Mouse (Mus musculus) left cerebral cortex, adult 11 months (tissue): ENCODE measurements at regions not wholly inside any gene's neighbourhood (a gene's known extent, or its start where the extent isn't known, plus 50 kb on each side); places are given as distances from the start of the nearest gene placed in this dataset.
A peak's percentile ranks its signal among the peaks of the same experiment; 100 is the strongest.

Experiments used
- DNase-seq: peaks from one replicate; pipeline ENCODE4 v3.0.0; 2022; ENCODE audit warnings: low spot score

DNA sequence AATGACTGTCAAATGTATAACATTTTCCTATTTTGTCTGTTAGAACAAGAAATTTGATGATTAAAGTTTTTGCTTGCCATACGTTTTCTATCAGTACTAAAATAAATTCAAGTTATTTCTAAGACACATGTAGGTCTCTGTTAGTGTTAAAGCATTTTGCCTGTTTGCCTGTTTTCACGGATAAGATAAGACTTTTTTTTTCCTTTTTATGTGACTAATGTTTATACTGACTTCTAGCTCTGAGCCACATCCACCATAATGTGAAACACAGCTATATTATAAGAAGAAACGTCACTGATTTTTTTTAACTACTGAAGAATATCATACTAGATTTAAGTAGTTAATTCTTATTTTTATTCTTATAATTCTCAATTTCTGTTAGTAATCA lies 1012.6 kb downstream of the Cdh8 start:
- DNase-seq: no peak

DNA sequence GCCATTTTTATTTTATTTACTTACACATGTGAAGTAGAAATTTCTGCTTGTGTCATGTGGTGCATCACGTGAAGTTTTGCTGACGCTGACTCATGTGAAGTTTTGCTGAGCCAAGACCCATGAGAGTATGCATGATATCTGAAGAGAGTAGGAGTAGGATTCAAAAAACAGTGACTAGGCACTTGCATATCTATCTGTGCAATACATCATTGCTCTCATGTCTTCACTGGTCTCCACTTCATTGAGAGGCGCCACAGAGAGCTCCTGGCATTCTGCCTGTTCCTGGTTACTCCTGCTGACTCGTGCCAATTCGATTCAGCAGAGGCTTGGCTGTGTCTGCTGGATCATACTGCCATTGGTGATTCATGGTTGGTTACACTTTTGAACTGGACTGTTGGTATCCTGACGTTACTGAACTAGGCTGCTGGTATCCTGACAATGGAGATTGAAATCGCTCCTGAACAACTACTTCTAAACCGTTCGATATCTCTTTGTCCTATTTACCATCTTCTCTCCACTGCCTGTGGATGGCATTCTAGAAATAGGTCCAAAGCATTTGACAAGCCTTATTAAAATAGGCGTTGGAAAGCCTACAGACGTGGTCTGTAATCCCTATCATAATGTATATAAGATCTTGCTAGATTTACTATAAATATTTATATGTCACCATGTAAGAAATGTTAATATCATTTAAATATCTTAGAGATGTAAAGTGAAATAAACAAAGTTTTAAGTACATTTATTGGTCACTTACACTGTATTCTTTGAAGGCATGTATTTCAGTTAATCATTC lies 1013.2 kb downstream of the Cdh8 start:
- no peak for DNase-seq

DNA sequence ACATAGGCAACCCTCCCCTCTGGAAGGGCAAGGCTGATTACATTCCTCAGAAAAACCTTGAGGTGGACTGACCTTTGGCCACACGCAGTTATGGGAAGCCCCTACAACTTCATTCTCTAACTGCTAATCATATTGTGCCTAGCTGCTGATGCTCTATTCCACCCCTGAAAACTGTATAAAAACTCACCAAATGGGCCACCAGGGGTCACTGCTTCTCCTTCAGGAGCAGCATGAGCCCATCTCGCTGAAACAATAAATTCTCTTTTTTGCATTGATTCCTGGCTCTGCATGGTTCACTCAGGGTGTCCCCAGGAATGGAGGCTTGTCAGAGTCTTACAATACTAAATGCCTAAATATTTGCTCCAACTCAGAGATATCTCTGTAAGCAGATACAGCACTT lies 1034.5 kb downstream of the Cdh8 start:
- no peak for DNase-seq

DNA sequence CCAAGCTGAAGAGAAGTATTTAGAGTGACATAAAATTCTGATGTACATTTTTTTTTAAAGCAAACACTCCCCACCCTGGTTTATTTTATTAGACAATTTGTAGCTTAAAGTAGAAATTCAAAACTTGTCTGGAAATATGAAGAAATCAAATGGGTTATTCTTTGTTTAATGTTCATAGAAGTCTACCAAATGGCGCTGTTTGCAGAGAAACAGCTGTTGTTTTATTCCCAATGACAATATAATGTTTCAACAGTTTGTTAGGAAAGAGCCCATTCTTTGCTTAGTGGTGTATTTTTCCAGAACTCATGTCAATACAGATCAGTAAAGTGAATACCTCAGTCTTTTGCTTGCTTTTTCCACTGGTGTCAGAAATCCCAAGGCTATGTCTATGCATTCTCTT lies 1035.9 kb downstream of the Cdh8 start:
- no peak for DNase-seq

DNA sequence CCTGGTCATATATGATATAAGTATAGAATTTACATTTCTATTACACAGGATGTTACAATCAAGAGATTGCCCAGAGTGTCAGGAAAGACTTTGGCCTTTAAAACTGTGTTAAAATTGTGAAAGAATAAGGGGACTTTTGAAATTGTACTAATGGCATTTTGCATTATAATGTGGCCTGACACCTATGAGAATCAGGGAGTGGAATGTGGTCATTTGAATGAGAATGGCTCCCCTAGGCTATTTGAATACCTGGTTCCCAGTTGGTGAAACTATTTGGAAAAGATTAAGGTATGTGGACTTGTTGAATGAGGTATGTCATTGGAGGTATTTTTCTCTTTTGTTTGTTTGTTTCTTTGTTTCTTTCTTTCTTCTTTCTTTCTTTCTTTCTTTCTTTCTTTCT lies 1038.5 kb downstream of the Cdh8 start:
- DNase-seq: no peak

DNA sequence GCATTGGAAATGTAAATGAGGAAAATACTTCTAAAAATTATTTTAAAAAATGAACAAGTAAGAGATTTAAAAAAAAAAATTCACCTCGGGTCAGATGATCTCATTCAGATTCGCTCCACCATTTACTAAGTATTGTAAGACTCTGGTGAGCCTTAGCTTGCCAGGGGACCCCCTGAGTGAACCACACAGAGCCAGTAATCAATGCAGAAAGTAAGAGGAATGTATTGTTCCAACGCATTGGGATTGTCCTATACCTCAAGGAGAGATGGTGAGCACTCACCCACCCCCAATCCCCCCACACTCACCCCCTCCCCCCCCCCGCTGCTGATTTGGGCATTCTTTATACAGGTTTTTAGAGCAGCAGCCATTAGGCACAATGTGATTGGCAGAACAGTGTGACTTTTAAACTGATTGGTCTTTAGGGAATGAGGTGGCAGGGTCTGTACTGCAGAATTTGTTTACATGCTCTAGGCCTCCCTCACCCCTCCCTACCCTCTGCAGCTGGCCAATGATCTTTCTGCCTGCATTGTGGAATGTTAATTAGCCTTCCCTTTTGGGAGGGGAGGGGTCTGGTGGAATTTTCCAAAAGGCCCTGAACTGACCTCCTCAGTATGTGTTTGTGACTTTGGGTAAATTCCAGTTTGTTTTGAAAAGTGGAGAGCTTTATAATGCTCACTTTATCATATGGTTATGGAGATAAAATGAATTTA lies 1043.4 kb downstream of the Cdh8 start:
- no peak for DNase-seq

DNA sequence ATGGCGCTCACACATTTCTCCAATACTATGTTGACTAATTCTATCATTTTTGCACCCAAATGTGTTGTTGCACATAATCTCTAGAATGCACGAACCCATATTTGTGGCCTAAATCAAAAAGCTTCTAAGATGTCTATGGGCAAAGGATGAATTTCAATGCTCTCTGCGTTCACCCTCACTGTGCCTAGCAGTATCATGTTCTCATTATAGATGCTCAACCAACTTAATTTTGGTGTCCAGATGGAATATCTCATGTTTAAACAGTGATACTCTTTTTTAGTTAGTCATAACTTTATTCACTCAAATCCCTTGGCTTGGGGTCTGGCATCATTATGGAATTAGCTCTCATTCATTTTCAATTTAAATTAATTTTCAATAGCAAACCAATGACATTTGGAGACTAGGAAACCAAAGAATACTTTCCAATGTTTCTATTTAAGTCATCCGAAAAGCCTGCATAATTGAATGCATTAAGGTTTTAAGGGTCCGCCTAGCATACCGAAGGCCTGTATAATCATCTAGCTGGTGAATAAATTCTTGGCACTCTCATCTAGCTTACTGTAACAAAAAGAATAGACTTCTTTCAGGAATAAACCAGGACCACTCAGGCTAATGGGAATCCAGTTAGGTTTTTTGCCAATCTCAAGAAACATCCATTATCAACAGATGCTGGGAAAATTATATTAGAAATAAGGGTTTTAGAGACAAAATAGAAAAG lies 1050.7 kb downstream of the Cdh8 start:
- DNase-seq: no peak

DNA sequence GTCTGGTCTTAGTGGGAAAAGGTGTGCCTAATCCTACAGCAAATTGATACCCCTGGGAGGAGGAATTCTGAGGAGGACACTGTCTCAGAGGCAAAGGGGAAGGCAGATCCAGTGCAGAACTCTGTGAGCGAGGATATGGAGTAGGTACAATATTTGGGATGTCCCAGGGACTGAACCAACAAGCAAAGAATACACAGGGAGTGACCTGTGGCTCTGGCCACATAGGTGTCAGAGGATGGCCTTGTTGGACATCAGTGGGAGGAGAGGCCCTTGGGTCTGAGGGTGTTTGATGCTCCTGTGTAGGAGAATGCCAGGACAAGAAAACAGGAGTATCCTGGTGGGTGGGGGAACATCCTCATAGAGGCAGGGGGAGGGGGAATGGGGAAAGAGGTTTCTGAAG lies 1079.0 kb downstream of the Cdh8 start:
- no peak for DNase-seq

DNA sequence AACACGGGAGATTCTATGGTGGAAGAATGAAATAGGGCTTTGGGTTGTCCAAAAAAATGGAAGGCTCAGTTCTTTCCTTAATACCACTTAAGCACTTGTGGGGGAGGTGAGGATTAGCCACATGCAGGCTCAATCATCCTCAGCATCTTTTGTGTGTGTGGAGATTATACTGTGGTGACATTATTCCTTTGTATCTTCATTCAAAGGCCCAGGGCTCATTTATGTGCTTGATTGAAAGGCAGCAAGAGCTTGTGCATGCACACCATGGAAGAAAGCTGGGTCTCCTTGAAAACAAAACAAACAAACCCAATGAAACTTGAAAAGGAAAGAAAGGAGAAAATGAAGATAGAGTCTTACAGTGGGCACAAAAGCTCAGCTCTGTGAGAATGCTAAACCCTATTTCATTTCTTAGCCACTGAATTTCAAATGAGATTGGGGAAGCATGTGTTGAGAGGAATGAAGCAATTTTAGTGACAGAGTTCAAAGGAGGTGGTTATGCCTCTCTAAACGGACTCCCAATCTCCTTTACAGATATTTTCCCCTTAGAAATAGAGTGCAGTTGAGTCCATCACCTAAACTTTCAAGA lies 1106.8 kb downstream of the Cdh8 start:
- no peak for DNase-seq

DNA sequence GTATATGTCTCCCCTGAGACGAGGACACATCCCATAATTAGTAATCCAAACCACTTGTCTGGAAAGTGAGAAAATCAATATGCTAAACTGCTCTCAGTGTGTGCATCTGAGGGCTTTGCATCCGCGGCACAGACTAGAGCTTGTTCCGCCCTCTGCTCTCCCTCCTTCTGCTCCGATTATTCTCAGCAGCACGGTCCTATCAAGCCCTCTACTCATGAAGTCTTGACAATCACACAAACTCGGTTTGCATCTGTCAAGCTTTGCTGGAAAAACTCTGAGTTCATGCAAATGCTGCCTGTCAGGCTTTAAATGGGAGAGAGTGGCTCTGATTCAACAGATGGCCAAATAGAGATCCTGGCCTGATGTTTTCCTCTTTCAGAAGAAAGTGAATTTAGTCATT lies 1121.3 kb downstream of the Cdh8 start:
- DNase-seq: no peak

DNA sequence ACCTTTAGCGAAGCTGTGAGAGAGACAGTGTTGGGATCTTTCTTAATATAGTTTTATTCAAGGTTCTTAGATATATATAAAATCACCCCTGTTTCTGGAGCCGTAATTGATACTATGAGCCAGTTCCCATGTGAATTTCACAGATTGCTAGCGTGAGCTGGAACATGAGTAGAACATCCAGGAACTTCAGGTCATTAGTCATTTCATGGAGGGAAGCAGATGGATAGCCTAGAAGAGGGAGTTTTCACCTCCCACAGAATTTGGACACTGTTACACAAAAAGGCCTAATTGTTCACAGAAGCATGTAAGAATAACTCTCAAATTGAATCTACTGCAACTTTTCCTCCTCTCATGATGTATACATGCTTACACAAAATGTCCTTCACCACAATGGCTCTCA lies 1156.0 kb downstream of the Cdh8 start:
- peak; percentile 3 for DNase-seq

DNA sequence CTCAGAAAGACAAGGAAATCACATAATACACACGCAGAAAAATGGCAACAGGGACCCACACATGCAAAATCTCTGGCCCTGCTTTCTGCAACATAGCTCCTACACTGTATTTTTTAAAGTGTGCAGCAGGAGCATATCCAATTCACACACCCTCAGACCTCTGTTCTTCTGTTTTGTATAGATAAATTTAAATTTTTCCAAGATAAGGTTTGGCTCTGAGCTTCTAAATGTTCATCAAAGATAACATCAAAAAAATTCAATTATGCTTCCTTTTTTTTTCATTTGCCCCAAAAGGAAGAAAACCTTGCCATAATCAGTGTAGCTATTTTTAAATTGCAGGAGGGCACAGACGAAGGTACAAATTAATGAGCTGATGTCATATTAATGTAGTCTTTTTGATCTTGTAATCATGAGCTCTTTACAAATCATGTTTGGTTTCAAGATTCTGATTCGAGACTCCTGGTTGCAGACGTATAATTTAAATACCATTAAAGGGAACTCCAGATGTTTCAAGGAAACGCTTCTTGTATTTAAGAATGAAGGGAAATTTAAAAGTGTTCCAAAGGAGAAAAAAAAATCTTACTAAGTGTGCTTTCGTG lies 1172.8 kb downstream of the Cdh8 start:
- no peak for DNase-seq

DNA sequence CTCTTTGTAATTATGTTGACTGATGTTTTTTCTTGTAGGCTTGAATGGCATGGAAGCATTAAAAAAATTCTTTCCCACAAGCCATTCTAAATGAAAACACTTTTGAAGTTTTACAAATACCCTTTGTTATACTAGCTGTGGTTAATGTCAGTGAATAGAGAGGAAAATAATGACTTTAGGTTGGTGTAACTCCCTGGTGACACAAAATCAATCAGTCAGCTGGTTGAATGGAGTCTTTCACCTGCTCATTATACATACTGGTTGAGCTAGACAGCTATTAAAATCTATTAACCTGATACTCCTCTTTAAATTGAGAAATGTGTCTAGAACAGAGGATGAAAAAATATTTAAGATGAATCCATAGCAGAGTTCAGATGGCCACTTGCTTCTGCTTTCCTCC lies 1202.3 kb downstream of the Cdh8 start:
- DNase-seq: no peak
